Mouse (Mus musculus) megakaryocyte, embryonic 14.5 days (primary cell): ENCODE measurements around the gene Ttc7b. TPM values are rescaled to one million over a fixed set of nuclear protein-coding genes. Genes with fewer than 3 reads are reported as not detected.
A peak's percentile ranks its signal among the peaks of the same experiment; 100 is the strongest.

Experiments
- H3K27me3 ChIP-seq: replicated peaks from 2 replicates; pipeline ENCODE3; 2012; ENCODE audit warnings: inconsistent platforms
- H3K36me3 ChIP-seq: replicated peaks from 2 replicates; pipeline ENCODE3; 2012; ENCODE audit warnings: low read length, inconsistent platforms, mixed read lengths
- H3K4me1 ChIP-seq: 2 replicates; pipeline ENCODE4 v1.6.1; 2012; ENCODE audit warnings: inconsistent platforms
- H3K4me3 ChIP-seq: replicated peaks from 2 replicates; pipeline ENCODE3; 2012; ENCODE audit warnings: moderate library complexity, mild to moderate bottlenecking, inconsistent platforms
- H3K9me3 ChIP-seq: 2 replicates; pipeline ENCODE4 v1.6.1; 2012; ENCODE audit warnings: inconsistent platforms
- FLI1 ChIP-seq: IDR thresholded peaks from 2 replicates; pipeline ENCODE4 v1.6.1; 2012; ENCODE audit warnings: low read length, inconsistent platforms, mixed read lengths
- GATA1 ChIP-seq: IDR thresholded peaks from 3 replicates; pipeline ENCODE4 v1.6.1; 2012; ENCODE audit warnings: mixed read lengths, low read length, inconsistent platforms, borderline replicate concordance
- polyA plus RNA-seq: library from polyadenylated mRNA; stranded (reverse); fragments of >175 nt; gene quantifications from 2 replicates; pipeline ENCODE4 v1.2.3, GENCODE M21; 2012; ENCODE audit warnings: low replicate concordance; ENCODE audit not compliant: insufficient read depth

Gene Ttc7b
- polyA plus RNA-seq, 1 experiment: 170 TPM

GRCm38 (mm10) chr12:100527753-100528152, 7.1 kb upstream of the Ttc7b start:
- Histone ChIP-seq H3K27me3 (no peaks in the 10 kb centered on the region), H3K9me3 (peaks cover 14% of the 10 kb centered on the region), H3K4me3 (peak overlapping the region; percentile 10), H3K4me1 (peaks cover 84% of the 10 kb centered on the region), H3K36me3 (peaks cover 20% of the 10 kb centered on the region)
- TF ChIP-seq FLI1 (no peak), GATA1 (no peak)

- Histone ChIP-seq H3K36me3 (peaks cover 20% of the 10 kb centered on the region), H3K9me3 (peaks cover 14% of the 10 kb centered on the region), H3K4me1 (peaks cover 84% of the 10 kb centered on the region), H3K4me3 (no peak overlapping the region), H3K27me3 (no peaks in the 10 kb centered on the region)
- no peak for TF ChIP-seq GATA1
- no peak for TF ChIP-seq FLI1
These were observed 6.6 kb upstream of the Ttc7b start for GRCm38 (mm10) chr12:100527241-100527640.

GRCm38 (mm10) chr12:100525939-100526338, 5.3 kb upstream of the Ttc7b start:
- H3K27me3 ChIP-seq: no peaks in the 10 kb centered on the region
- no peak for TF ChIP-seq GATA1
- no peak for TF ChIP-seq FLI1
- H3K4me1 ChIP-seq: peaks cover 86% of the 10 kb centered on the region
- peaks cover 14% of the 10 kb centered on the region for H3K9me3 ChIP-seq
- H3K4me3 ChIP-seq: no peak overlapping the region
- H3K36me3 ChIP-seq: peaks cover 18% of the 10 kb centered on the region

GRCm38 (mm10) chr12:100520077-100520793, 391 bp downstream of the Ttc7b start:
- Histone ChIP-seq H3K27me3 (no peaks in the 10 kb centered on the region), H3K36me3 (peaks cover 45% of the 10 kb centered on the region), H3K9me3 (peaks cover 4% of the 10 kb centered on the region), H3K4me3 (peak overlapping the region; percentile 98), H3K4me1 (peaks cover 80% of the 10 kb centered on the region)
- TF ChIP-seq GATA1 (no peak), FLI1 (no peak)

DNA sequence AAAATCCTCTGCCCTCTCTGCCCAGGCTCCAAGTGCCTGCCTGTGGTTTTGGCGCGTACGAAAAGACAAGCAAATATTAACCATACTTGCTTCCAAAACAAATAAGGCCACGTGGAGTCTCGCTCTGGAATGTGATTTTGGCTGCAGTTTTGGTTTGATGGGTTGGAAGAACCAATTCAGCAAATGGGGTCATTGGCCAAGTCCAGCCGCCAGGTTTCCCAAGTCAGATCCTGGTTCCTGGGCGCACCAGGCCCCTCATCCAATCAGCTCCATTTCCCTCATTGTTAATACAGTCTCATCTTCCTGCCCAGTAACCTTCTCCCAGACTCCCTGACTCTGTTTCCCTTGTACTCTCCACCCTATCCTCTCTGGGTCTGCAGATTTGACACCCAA, 946 bp downstream of the Ttc7b start:
- TF ChIP-seq GATA1 (no peak), FLI1 (no peak)
- H3K4me3 ChIP-seq: peak overlapping the region; percentile 98
- peaks cover 4% of the 10 kb centered on the region for H3K9me3 ChIP-seq
- H3K27me3 ChIP-seq: no peaks in the 10 kb centered on the region
- peaks cover 80% of the 10 kb centered on the region for H3K4me1 ChIP-seq
- peaks cover 48% of the 10 kb centered on the region for H3K36me3 ChIP-seq

DNA sequence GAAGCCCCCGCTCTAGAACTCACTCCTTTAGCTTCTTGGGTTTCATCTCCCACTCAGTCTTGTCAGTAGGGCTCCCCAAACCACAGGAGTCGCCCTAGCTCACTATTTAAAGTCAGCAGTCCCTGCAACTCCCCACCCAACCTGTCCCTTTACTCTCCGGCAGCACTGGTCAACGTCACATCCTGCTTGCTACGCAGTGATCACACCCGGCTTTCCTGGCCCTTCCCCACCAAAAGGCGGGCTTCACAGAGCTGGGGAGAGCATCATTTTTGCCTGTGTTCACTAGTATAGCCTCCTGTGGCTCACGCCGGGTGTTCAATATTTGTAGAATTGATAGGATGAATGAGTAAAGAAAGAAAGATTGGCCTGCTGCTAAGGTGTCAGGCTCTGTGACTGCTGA, 3.3 kb downstream of the Ttc7b start:
- peaks cover 92% of the 10 kb centered on the region for H3K4me1 ChIP-seq
- peaks cover 63% of the 10 kb centered on the region for H3K36me3 ChIP-seq
- TF ChIP-seq GATA1 (no peak), FLI1 (no peak)
- no peaks in the 10 kb centered on the region for H3K9me3 ChIP-seq
- no peaks in the 10 kb centered on the region for H3K27me3 ChIP-seq
- H3K4me3 ChIP-seq: peak overlapping the region; percentile 50

- no peak for TF ChIP-seq FLI1
- no peak for TF ChIP-seq GATA1
- Histone ChIP-seq H3K36me3 (peaks cover 73% of the 10 kb centered on the region), H3K27me3 (no peaks in the 10 kb centered on the region), H3K4me1 (peaks cover 92% of the 10 kb centered on the region), H3K4me3 (no peak overlapping the region), H3K9me3 (peaks cover under 1% of the 10 kb centered on the region)
These were observed 4.3 kb downstream of the Ttc7b start for GRCm38 (mm10) chr12:100516161-100516838.

GRCm38 (mm10) chr12:100515493-100515892, 5.1 kb downstream of the Ttc7b start:
- TF ChIP-seq FLI1 (no peak), GATA1 (no peak)
- Histone ChIP-seq H3K4me1 (peaks cover 94% of the 10 kb centered on the region), H3K27me3 (no peaks in the 10 kb centered on the region), H3K36me3 (peaks cover 82% of the 10 kb centered on the region), H3K4me3 (no peak overlapping the region), H3K9me3 (peaks cover 9% of the 10 kb centered on the region)

DNA sequence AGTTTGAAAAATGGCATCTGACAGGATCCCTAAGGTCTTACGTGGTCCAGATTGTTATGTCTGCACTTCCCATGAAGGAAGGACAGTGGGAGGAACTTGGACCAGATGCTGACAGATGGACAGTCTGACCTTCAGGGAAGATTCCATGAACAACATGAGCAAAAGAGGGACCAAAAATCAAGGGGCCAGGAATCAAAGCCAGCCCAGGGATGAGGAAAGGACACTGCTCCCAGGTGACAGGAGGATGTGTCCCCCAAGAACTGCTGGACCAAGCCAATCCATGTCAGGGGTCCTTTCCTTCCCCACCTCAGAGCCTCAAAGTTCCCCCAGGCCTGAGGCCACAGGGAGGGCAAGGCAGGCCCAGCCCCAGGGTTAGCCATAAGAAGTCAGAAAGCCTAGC, 6.0 kb downstream of the Ttc7b start:
- no peaks in the 10 kb centered on the region for H3K27me3 ChIP-seq
- TF ChIP-seq GATA1 (no peak), FLI1 (no peak)
- peaks cover 10% of the 10 kb centered on the region for H3K9me3 ChIP-seq
- H3K4me1 ChIP-seq: peaks cover 98% of the 10 kb centered on the region
- no peak overlapping the region for H3K4me3 ChIP-seq
- H3K36me3 ChIP-seq: peaks cover 90% of the 10 kb centered on the region

GRCm38 (mm10) chr12:100513131-100513530, 7.5 kb downstream of the Ttc7b start:
- Histone ChIP-seq H3K36me3 (peaks cover 84% of the 10 kb centered on the region), H3K27me3 (no peaks in the 10 kb centered on the region), H3K4me3 (peak overlapping the region; percentile 33), H3K9me3 (peaks cover 10% of the 10 kb centered on the region), H3K4me1 (peaks cover 98% of the 10 kb centered on the region)
- no peak for TF ChIP-seq GATA1
- TF ChIP-seq FLI1: no peak
